Mouse (Mus musculus): Measurements from ENCODE around the gene Znrf3.

Gene Znrf3

DNA sequence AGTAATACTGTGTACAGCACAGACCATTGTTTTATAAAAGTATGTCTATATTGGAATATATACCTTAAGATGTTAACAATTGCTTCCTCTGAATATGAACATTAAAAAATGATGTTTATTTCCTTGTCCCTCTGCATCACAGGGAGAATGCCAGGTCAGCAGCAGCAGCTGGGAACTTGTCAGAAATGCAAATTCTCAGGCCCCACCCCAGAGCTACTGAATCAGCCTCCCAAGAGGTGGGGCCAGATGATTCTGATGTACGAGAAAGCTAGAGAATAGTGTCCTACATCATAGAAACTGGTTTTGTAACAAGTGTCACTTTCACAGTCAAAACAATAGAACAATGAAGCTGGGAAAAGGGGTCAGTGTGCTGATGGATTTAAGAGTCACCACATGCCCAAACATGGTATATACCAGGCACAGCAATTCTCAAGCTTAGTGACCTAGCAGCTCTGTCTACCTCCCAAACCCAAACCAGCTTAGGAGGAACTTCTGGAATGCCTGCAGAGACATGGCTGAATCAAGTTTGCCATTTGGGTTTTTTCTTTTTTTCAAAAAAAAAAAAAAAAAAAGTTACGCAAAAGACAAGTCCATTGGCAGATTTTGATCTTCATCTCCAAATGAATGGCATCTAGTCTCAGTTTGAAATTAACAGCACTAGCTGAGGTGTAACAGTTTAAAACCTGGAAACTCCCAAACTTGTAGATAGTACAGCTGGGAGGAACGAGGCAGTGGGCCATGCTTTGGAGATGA is 46.2 kb downstream of the Znrf3 start:
- CTCF ChIA-PET, result interaction anchor here (0.6 to 0.7 kb wide), 2 partner anchors 32 to 45 kb away, joined by 3 read pairs; no protein-coding TSS in a partner anchor

DNA sequence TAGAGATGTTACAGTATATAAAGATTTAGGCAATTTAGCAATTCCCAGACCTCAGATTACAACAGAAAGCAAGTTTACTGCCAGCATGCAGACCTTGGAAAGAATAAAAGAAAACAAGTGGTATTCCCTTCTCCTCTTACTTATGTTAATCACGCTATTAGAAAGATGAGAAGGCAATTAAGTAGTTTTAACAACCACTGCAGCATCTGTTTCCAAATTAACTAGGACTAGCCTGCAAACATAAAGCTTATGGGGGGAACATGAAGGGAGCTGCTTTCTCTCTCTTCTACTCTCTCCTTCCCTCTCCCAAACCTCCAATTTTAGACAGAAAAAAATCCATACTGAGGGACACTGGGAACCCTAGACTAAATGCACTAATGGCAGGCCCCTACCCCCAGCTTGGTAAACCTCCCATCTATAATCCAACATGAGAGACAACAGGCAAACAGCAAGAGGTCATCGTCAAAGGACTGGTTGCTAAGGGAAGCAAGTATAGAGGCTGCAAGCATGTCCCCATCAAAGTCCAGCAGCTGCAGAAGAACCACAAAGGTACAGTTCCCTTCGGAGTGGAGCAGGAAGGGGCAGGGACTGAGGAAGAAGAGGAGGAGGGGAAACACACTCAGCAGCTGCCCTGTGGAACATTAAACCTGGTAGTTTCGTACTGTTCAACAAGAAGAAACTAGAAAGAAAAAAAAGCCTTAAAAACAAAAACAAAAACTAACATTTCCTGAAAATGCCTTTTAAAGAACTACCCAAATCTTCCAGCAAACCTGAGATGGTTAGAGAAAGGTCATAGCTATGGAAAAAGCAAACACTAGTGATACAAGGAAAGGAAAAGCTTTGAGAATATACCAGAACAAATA is 53.4 kb downstream of the Znrf3 start:
- CTCF ChIA-PET, result interaction anchor here (0.7 kb wide), 1 partner anchor 262 kb away, joined by 8 read pairs; no protein-coding TSS in a partner anchor

DNA sequence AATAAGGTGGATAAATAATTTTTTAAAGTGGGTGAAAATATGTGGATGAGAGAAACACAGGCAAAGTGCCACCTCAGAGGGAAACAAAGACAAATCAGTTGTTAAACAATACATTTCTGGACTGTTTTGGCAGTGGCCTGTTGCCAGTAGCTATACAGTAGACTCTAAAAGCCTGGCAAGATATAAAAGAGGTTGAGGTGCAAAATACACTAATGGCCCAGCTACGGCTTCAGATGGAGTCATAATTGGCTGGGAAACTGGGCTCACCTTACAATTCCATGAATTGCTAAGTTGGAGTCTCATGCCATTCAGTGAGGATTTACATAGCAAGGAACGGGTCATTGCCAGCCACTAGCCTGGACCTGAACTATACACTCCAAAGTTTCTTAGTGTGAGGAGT is 62.0 kb downstream of the Znrf3 start:
- CTCF ChIA-PET, result no interaction called here

DNA sequence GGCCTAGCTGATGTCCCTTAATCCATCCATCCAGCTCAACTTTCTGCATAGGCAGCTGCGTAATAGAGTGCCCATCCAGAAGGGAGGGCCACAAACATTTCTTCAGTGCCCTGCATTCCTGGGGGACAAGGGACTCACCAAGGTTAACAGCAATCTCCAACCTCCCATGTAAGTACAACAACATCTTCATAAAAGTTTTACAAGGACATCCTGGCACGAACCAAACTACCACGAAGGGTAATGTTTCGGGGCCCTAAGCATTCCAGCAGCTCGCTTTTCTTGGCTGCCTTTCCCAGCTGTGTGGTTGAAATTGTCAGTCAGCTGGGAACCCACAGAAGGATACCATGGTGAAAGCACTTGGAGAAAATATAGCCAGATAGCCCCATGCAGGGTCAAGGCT is 63.4 kb downstream of the Znrf3 start:
- CTCF ChIA-PET, result no interaction called here

DNA sequence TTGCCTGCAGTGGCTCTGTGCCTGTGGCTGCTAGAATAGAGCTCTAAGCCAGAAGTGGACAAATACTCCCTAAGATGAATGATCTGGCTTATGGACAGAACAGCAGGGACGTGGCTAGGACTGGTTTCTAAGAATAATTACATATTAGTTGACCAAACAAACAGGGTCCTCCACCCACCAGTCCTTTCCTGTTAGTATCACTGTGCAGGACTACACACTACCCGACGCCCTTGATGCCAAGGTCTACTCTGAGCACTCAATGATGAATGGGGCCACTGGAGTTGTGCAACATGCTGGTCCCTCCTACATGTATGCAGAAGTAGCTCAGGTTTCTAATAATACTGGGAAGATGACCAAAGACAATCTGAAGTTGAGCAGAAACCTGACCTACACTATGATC is 64.4 kb downstream of the Znrf3 start:
- CTCF ChIA-PET, result no interaction called here

DNA sequence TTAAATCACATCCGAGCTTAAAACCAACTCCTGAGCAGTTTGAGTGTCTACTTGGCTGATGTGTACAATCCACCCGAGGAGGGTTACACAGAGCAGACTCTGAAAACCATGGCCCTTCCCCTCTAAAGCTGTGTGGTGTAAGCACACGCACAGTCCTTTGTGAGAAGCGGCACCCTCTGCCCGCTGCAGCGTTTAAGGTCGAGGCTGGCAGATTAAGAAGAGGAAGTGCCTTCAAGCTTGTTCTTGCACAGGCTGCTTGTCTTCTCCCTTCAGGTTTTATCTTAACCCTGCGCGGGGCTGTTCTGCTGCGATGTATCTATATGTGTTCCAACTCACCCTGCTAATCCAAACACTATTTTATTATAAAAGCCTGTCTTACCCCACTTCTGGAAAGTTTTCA is 75.5 kb downstream of the Znrf3 start:
- CTCF ChIA-PET, result no interaction called here

DNA sequence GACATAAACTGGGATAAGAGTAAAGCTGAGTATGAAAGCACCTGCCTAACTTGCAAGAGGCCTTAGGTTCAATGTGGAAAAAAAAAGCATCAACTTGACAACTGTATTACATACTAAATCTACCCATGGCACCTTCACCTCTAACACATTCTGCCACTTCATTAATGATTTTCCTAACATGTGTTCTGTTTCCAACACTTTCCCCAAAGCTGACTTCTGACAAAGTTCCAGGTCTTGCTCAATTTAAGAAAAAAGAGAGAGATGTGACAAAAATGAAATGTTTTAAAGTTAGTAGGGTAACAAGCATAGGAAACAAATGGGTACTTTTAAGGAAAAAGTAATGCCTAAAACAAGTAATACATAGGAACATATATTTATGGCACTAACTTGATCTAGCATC is 76.2 kb downstream of the Znrf3 start:
- CTCF ChIA-PET, result interaction anchor here (1.0 kb wide), 1 partner anchor 16 kb away, joined by 3 read pairs; no protein-coding TSS in a partner anchor

DNA sequence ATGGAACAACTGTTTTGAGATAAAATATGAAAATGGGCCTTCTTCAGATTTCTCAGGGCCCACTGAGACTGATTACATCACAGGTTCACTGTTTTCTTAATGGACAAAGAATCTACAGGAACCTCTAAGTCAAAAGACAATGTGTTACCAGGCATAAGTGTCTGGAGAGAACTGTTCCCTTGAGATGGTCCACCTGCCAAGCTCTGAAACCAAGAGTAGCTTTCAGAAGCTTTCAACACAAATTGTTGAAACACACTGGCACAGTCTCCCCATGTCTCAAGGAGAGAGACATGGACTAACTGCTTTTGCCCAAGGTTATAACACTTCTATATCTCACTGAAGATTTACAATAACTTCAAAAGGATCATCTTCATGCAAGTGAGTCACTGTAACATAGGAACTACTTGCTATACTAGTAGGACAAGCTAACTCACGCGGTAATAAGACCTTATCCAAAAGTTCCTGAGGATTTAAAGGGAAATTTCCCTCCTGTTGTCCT is 89.3 kb downstream of the Znrf3 start:
- CTCF ChIA-PET, result no interaction called here

DNA sequence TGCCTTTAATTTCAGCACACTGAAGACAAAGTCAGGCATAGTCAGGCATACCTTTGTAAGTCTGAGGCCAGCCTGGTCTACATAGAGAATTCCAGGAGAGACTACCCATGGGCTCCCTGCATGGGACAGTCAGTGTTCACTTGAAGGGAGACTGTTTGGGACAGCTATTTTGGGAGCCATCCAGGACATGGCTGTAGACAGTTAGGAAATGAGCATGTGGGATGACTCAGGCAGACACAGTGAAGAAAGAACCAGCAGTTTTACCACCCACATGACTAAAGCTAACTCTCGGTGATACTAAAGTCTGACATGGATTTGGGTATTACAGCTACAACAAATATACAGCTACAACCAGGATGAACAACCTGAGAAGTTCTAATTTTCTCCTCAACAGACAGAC is 89.9 kb downstream of the Znrf3 start:
- CTCF ChIA-PET, result no interaction called here

DNA sequence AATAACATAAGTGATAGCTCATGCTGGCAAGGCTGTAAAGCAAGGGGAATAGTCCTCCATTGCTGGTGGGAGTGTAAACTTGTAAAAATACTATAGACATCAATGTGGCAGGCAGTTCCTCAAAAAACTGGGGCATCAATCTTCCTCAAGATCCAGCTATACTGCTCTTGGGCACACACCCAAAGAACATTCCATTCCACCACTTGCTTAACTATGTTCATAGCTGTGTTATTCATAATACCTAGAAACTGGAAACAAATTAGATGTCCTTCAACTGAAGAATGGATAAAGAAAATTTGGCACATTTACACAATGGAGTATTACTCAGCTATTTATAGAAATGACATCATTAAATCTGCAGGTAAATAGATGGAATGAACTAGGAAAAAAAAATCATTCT is 91.6 kb downstream of the Znrf3 start:
- CTCF ChIA-PET, result interaction anchor here (1.1 kb wide), 1 partner anchor 15 kb away, joined by 3 read pairs; no protein-coding TSS in a partner anchor

DNA sequence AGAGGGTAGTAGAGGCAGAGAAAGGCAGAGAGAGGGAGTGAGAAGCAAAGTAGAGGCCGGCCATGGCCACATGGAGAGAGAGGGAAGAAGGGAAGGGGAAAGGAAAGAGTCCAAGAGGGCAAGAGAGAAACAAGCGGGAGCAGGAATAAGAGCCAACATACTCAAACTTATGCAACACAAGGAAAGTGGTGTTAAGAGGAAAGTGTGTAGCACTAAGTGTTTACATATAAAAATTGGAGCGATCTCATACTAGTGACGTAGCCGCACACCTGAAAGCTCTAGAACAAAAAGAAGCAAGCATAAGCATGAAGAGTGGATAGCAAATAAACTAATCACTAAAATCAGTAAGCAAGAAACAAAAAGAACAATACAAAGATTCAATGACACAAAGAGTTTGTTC is 95.2 kb downstream of the Znrf3 start:
- CTCF ChIA-PET, result no interaction called here

DNA sequence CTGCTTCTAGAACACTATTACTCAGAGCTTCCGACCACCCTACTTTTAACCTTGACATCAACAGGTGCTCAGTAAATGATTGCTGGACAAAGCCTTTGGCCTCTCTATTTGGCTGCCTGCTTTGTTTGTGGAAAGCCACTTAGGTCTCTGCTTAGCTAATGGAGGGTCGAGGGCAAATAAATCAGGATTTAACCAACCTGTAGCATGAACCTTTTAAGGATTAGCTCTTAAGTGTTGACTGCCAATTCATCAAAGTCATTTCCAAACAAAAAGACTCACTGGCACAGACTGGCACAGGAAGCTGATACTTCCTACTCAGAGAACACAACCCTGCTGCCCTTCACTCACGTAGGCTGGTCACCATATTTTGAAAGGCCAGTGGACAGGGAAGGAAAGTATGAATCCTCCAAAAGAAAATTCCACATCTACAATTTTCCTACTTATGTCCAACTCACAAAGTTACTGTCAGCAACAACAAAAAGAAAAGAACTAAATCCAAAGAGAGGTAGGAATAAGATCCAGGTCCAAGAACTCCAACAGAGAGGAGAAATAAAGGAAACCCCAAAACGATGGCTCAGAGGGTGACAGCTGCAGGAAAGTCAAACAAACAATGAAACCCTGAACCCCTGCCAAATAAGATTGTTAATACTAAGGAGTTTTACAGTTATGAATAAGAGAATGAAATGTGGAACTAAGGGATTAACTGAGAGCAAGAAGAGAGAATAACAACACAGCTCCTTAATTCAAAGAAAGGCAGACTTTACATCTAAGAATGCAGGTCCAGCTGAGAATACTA is 97.6 kb downstream of the Znrf3 start:
- CTCF ChIA-PET, result no interaction called here

DNA sequence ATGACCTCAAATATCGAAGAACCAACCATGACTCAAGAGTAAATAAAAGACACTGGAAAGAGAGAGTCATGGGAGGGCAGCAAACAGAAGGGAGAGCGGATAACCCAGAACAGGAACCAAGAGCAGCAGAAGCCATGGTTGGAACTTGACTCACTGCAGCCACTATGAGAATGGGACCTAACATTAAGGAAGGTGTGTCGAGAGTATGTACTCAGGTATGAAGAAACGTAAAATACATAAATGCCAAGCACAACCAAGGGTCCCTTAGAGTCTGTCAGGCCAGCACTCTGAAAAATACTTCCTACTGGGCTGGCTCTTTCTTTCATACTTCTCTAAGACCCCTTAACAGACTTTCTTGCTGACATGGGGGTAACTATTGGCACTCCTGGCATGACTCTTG is 100.9 kb downstream of the Znrf3 start:
- CTCF ChIA-PET, result no interaction called here

DNA sequence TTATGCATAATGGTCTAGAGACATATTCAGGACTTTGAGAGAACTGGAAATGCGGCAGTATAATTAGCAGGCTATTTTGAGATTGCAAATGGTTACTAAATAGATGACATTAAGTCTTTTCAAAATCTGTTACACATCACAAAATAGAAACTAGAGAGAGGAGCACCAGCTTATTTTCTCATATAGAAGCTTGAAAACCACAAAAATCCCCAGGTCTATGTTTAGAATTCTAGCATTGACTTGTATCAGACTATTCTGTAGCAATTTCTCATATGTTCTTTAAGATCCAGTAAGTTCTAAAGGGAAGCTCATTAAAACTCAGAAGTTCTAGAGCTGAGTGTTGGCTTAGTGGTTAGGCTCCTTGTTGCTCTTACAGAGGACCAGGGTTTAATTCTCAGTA is 104.9 kb downstream of the Znrf3 start:
- CTCF ChIA-PET, result no interaction called here

DNA sequence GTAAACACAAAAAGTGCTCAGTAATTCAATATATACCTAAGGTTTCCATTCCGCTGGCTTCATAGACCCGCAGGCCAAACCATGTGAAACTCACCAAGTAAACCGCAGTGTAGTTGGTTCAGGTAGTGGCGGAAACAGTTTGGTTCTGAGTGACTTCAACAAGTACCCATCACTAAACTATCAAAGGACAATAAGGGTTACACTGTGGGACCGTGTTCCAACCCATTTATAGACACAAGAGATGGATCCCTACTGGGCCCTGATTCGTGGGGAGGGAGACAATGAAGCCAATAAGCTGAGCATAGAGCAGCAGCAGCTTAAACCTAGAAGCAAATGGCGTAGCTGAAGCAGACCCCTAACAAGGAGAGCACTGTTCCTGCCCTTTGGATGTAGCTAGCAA is 107.8 kb downstream of the Znrf3 start:
- CTCF ChIA-PET, result no interaction called here

DNA sequence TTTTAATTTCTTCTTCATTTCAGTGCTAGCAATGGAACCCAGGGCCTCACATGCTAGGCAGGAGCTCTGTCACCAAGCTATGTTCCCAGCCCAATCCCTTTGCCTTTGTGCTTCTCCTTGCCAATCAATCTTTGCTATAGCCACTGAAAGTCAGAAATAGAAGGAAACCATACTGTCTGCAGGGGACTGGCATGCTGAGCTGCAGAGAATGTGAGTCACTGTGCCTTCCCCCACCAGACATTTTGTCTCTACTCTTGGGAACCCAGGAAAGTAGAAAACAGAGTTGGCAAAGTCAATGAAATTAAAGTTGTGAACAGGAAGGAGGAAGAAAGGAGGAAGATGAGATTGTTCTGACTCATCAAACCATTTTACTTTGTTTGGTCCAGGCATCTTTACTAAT is 108.4 kb downstream of the Znrf3 start:
- CTCF ChIA-PET, result interaction anchor here (0.6 kb wide), 1 partner anchor 316 kb away, joined by 14 read pairs; no protein-coding TSS in a partner anchor

DNA sequence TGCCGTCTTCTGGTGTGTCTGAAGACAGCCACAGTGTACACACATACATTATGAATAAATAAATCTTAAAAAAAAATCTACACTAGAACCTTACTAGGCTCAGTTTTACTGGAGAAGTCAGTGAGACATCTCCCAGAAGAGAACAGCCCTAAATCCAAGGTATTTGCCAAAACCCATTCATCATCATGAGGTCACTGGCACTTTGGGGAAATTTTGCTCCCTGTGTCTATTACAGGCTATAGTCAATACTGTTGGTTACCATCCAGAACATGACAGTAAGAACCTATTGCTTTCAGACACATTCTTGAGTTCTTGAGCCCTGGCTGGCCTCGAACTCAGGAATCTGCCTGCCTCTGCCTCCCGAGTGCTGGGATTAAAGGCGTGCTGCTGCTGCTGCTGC is 113.8 kb downstream of the Znrf3 start:
- CTCF ChIA-PET, result no interaction called here

DNA sequence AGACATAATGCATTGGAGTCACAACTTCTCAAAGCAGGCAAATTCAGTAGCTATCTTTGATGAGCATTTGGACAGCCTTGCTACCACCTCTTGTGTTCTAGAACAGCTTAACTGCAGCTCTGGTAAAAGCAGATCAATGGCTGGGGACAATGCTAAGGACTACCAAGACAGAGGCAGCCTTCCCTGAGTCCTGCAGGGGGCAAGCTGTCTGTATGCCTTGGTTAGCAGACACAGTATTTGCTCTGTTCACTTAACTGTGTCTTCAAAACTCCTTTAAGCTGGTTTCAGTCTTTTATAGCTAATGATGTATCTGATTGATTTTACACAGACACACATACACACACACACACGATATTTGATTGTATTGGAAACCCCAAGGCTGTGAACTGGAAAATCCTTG is 117.0 kb downstream of the Znrf3 start:
- CTCF ChIA-PET, result no interaction called here

DNA sequence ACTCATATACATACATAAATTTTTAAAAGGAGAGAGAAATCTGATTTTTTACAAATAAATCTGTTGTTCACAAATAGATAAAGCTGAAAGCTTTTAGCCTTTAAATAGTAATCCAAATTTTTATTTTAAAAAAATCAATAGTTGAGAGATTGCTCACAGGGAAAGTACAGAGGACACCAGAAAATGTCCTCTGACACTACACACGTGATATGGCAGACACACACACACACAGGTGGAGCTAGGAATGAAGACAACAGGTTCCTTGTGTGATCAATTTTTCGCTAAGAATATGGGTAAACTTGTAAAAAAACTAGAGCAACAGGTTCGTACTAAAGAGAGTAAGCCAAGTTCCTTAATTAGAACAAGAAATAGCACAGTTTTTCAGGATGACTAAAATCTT is 118.4 kb downstream of the Znrf3 start:
- CTCF ChIA-PET, result interaction anchor here (1.0 kb wide), 1 partner anchor 20 kb away, joined by 3 read pairs; no protein-coding TSS in a partner anchor

DNA sequence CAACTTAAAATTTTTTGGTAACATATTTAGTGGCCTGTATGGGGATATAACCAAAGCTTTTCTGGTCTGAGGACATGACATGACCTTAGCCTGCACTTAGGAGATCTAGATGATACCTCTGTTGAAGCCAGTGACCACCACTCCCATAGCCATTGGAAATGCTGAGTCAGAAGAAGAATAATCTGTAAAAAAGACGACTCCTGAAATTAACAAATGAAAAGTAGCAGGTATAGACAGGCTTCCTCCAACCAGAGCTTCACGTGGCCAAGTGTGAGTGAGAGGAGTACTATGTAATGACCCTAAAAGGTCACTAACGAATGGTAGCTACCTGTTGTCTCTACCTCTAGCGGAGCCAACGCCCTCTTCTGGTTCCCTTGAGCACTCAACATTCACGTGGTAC is 119.4 kb downstream of the Znrf3 start:
- CTCF ChIA-PET, result interaction anchor here (1.0 kb wide), 1 partner anchor 21 kb away, joined by 3 read pairs; no protein-coding TSS in a partner anchor

DNA sequence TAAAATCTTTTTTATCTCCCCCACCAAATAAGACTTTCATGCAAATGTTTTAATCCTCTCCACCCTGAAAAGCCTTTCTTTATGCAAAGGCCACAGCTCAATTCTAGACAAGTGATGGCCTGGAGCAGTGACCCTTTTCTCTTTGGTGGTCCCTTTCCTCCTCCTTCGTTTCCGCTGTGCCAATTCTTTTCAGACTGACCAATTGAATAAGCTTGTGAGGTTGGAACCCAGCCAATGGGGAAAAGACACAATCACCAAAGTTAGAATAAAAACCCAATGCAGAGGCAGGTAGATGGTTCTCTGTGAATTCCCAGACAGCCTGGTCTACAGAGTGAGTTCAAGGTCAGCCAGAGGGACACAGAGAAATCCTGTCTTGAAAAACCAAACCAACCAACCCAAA is 120.4 kb downstream of the Znrf3 start:
- CTCF ChIA-PET, result no interaction called here

DNA sequence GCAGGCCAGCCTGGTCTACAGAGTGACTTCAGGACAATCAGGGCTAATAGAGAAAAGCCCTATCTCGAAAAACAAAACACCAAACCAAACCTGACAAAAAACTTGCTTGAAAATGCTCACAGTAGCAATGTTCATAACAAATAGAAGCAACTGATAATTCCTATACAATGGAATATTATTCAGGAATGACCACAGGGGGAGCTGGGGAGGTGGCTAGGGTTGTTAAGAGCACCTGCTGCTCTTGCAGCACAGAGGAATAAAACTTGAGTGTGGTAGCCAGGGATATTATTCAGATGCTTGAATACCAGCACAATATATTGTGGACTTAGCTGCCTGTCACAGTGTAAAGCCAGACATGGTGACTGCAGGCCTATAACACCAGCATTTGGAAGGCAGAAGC is 123.0 kb downstream of the Znrf3 start:
- CTCF ChIA-PET, result no interaction called here
